Mouse (Mus musculus) left cerebral cortex, postnatal 4 days (tissue): Measurements from ENCODE around the gene Fdps. TPM values are rescaled to one million over a fixed set of nuclear protein-coding genes. Genes with fewer than 3 reads are reported as not detected.
"Not testable (repeated sequence)": the region's sequence is repeated elsewhere in the genome, so short reads cannot be mapped to it uniquely, and the experiment has no call there.

Source experiments
- DNase-seq: peaks from one replicate; pipeline ENCODE4 v3.0.0-alpha.2; 2022
- intact Hi-C: fragments of 180-260 bp; cut with DNase I; formaldehyde crosslinking; loops from one replicate; pipeline ENCODE4 v1.15.1; 2025
- total RNA-seq, 2 experiments: library from RNA; stranded (reverse); gene quantifications; 2 replicates each; pipeline ENCODE4 v1.2.3; 2021

Gene Fdps
- total RNA-seq, 2 experiments from 2014 or later, result 314 to 352 TPM

- intact Hi-C loops, result no loop called here
- no peak for DNase-seq
Observed at GRCm38 (mm10) chr3:89102495-89103290, 934 bp upstream of the Fdps start.

DNA sequence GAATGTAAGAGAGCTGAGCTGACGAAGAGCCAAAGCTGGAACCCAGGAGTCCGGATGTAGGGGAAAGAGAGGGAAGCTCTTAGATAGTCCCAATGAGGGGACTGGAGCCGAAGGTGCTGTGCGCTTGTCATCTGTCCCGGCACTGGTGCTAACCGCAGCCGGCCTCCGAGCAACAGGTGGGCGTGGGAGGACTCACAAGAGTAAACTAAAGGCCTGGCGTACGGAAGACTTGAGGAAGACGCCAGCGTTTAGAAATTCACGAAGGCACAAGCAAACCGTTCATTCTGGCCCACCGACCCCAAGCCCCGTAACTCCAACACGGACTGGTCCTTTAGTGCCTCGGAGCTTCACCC is 324 bp downstream of the Fdps start:
- DNase-seq, result peak; percentile 41
- intact Hi-C loops, result no loop called here

DNA sequence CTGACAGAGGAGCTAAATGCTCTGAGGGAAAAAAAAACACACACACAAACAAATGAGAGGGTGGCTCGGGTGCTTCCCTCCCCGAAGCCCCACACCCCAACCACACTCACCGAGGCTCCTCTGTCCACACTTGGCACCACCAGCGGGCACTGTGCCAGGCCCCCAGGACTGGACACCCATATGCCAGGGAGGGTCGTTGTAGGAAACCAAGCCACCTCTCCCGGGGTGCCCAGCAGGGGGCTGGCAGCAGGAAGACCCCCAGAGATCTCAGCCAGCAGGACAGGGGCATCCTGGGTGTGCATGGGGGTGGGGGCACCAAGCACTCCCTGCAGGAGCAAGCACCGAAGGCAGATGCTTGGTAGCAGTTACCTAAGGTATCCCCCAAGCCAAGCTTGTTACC is 948 bp downstream of the Fdps start, which contains the start of gene Gm43738:
Gene Gm43738, minus strand, starts transcription at position 289 of the 400 bp plus-strand sequence.
- peak; percentile 38 for DNase-seq
- intact Hi-C loops, result no loop called here

GRCm38 (mm10) chr3:89094021-89094420 is 7.7 kb downstream of the Fdps start:
- intact Hi-C loops, result loop anchor here (5.0 kb wide), 2 partner anchors 63 to 118 kb away; no protein-coding TSS in a partner anchor

DNA sequence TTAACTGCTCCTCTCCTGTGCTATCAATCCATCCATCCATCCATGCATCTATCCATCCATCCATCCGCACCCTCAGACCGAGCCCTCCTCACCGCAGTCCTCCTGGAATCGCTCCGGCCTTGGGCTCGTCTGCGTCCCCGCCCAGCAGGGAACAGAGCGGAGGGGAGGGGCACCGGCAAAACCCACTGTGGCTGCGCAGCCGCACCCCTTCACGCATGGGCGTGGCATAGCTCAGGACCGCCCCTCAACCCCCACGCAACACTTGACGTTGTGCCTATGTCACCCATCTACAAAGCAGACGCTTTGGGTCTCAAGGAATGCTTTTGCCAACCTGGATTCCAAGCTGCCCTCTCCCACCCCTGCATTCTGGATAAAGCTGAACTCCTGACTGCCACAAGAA is 8.6 kb downstream of the Fdps start, which contains the start of gene Rusc1:
Gene Rusc1, minus strand, starts transcription at position 137 of the 400 bp plus-strand sequence.
- DNase-seq, result peak; percentile 92
- intact Hi-C loops, result loop anchor here (5.0 kb wide), 2 partner anchors 64 to 119 kb away; no protein-coding TSS in a partner anchor

More at GRCm38 (mm10) chr3:89094021-89094420, 7.7 kb downstream of the Fdps start:
- DNase-seq, result no peak

DNA sequence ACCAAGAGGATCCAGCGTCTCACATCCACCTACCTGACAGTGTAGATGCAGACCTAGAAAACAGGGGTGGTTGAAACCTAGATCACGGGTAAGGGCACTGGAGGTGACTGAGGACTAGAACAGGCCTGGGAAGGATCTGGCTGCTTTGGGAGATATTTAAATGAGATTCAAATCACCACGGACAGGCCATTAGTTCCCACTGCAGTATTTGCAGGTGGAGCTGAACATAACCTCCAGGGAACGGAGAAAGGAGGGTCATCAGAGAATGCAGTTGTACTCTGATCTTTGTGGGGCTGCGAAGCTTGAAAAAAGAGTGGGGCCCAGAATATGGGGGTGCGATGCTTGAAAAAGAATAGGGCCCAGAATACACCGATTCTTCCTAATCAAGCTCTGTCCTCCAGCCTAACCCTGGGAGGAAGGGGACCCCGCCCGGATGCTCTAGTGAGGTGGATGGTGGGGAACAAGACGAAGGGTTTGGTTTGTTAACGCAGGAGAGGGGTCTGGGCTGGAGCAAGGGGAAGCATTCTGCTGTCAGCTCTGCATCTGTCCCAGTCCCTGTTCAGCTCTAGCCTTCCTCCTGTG is 9.2 kb downstream of the Fdps start:
- DNase-seq, result no peak
- intact Hi-C loops, result loop anchor here (5.0 kb wide), 2 partner anchors 65 to 120 kb away; no protein-coding TSS in a partner anchor

- intact Hi-C loops, result loop anchor here (5.0 kb wide), 2 partner anchors 65 to 120 kb away; no protein-coding TSS in a partner anchor
- no peak for DNase-seq
Observed at GRCm38 (mm10) chr3:89091811-89092508, 9.8 kb downstream of the Fdps start.

DNA sequence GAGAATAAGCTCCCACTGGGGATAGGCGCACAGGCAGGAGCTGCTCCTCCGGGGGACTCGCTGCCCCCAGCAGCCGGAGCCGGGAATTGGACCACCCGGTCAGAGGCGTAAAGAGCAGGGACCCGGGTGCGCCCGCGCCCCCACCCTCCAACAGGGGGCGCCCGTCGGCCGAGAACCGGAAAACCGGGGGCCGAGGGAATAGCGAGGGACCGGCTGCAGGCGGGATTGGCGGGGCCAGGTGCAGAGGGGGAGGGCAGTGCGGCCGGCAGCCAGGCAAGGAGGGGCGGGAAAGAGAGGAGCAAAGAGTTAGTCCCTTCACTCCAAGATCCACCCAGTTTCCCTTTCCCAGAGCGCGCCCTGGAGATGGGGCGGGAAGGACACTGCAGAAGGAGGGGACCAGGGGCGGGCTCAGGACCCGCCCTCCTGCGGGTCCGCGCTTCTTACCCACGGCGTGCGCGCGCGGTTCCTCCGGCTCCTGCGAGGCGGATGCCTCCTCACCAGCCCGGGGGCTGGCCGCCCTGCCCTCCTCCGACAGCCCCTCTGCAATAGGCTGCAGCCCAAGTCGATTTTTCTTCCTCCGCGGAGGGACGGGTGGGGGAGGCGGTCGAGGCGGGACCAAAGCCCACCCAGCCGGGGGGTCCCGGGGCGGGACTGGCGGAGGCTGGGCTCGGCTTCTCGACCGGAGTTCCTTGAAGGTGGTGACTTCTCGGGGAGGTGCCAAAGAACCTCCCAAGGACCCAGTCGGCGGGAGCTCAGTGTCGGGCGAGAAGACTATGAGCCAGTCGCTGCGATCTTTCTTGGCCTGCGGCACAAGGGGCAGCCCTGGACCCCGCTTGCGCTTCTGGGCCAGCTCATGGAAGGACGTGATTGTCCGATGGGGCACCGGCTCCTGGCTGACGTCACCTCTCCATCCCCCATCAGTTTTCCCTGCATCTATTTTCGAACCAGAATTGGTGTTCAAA is 10.8 kb downstream of the Fdps start:
- peak; percentile 84 for DNase-seq
- intact Hi-C loops, result loop anchor here (5.0 kb wide), 2 partner anchors 66 to 121 kb away; no protein-coding TSS in a partner anchor

DNA sequence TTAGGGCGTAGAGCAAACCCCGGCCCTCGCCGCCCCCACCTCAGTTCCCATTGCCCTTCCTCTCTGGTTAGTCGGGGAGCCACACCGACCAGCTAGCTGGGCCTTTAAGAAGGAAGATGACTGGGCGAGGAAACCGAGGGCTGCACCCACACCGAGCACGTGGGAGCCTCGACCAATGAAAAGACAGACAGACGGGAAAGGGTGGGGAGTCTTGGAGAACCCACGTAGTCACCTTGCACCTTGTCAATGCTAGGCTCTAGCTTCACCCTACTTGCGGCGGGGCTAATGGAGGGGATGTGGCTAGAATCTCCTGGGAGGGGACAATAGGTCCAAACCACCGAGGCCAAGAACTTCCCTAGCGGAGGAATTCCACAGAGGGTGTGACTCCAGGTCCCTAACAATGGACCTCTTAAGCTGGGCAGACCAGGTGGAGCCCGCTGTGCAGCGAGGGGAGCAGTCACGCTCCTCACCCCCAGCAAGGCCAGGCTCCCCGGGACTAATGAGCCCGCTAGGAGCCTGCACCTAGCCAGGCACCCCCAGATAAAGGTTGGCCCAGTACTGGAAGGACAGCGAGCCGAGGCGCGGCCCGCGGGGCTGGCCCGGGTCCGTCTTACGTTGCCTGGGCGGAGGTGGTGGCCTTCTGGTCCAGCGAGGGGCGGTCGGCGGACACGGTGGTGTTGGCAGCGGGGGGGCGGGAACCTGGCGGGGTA is 11.7 kb downstream of the Fdps start:
- intact Hi-C loops, result loop anchor here (5.0 kb wide), 2 partner anchors 67 to 122 kb away; no protein-coding TSS in a partner anchor
- peak; percentile 72 for DNase-seq

DNA sequence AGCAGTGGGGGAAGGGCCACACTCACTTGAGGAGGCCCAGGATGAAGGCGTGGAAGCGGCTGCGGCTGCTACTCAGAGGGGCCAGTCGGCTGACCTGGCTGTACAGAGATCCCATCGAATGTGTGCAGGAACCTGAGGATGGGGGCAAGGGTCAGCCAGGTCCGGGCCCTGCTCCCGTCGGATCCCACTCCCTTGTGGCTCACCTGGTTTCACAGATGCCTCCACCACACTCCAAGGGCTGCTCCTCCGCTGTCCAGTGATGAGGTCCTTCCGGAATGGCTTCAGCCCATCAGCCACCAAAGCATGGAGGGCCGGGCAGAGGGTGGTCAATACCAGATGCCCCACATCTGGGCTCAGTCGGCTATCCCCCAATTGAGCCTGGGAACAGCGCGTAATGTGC is 12.8 kb downstream of the Fdps start:
- intact Hi-C loops, result no loop called here
- no peak for DNase-seq

GRCm38 (mm10) chr3:89087338-89088110 is 14.2 kb downstream of the Fdps start:
- intact Hi-C loops, result no loop called here
- DNase-seq, result peak; percentile 88

DNA sequence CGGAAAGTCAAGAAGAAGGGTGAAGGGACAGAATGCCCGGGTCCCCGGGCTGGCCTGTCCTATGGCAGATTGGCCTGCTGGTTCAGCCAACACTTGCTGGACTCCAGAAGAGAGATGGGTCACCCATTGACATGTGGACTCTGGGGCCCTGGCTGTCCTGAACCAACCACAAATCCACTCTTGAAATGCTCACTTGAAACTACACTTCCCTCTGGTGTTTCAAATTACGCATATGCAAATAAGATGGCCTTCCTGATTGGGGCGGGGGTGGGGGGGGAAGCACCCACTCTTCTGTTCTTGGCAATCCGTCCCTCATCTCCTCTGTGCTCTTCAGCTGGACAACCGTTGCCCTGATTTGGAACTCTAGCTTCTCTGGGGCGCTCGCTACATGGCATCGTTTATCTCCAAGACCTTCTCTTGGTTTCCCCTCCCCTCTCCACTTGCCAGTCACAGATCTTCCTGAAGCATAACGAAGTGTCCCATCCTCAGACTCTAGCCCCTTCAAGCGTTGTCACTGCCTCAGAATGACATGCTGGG is 17.0 kb downstream of the Fdps start:
- intact Hi-C loops, result no loop called here
- DNase-seq, result no peak

GRCm38 (mm10) chr3:89084133-89084532 is 17.6 kb downstream of the Fdps start:
- intact Hi-C loops, result no loop called here
- DNase-seq, result no peak

- intact Hi-C loops, DNase-seq: not testable (repeated sequence)
Observed at GRCm38 (mm10) chr3:89082287-89082686, 19.5 kb downstream of the Fdps start.

DNA sequence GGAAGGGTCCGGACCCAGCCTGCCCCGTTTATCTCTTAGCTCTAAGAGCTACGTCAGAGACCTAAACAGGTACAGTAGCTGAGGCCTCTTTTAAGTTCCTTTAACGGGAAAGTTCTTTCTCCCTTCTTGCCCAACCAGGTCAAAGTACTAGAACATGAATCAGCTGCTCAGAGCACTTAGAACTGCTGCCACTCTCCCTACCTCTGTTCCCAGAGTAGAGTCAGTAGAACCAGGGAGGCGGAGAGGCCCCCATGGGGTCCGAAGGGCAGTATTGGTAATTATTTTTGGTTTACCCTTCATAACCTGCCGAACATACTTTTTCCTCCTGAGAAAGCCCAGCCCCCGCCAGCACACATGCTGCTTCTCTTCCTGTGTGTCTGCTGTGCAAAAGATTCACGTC is 24.4 kb downstream of the Fdps start:
- no peak for DNase-seq
- intact Hi-C loops, result loop anchor here (10.0 kb wide), 1 partner anchor 383 kb away; no protein-coding TSS in a partner anchor

DNA sequence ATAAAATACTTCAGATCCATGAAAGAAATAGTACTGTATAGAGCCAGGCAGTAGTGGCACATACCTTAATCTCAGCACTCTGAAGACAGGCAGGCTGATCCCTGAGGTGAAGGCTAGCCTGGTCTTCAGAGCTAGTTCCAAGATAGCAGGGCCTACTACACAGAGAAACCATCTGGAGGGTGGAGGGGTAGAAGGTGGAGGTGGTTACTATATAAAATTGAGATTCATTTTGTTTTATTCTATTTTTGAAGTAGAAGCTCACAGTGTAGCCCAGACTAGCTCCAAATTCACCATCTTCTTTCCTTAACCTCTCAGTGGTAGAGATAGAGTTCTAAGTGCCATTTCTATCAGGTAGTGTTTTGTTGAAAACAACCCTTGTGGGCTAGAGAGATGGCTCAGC is 34.5 kb downstream of the Fdps start:
- DNase-seq, result no peak
- intact Hi-C loops, result no loop called here

GRCm38 (mm10) chr3:89061696-89062095 is 40.1 kb downstream of the Fdps start:
- DNase-seq, result no peak
- intact Hi-C loops, result no loop called here

- intact Hi-C loops, result loop anchor here (10.0 kb wide), 1 partner anchor 956 kb away; no protein-coding TSS in a partner anchor
- peak; percentile 6 for DNase-seq
Observed at GRCm38 (mm10) chr3:89058783-89059182, 43.0 kb downstream of the Fdps start.
